Mouse (Mus musculus) 3T3-L1 (cell line): Measurements from ENCODE around the gene Dhx30.
A peak's percentile ranks its signal among the peaks of the same experiment; 100 is the strongest.
"Not testable (repeated sequence)": the region's sequence is repeated elsewhere in the genome, so short reads cannot be mapped to it uniquely, and the experiment has no call there.

Experiments used
- DNase-seq: peaks from one replicate; pipeline ENCODE4 v3.0.0-alpha.2; 2015; ENCODE audit warnings: low read depth, low spot score

Gene Dhx30

GRCm38 (mm10) chr9:110117779-110118139 is at the start of gene Dhx30:
TSS of gene Dhx30 (minus strand) at chr9:110117830.
- DNase-seq = no peak

GRCm38 (mm10) chr9:110163071-110163470 is 45.4 kb upstream of the Dhx30 start:
- no peak for DNase-seq

GRCm38 (mm10) chr9:110162441-110162840 is 44.8 kb upstream of the Dhx30 start:
- peak; percentile 96 for DNase-seq

- not testable (repeated sequence) for DNase-seq
These were observed 42.9 kb upstream of the Dhx30 start for GRCm38 (mm10) chr9:110160486-110160885.

- no peak for DNase-seq
These were observed 41.4 kb upstream of the Dhx30 start for GRCm38 (mm10) chr9:110159036-110159435.

GRCm38 (mm10) chr9:110148598-110148997 is 31.0 kb upstream of the Dhx30 start:
- no peak for DNase-seq

GRCm38 (mm10) chr9:110142097-110142496 is 24.5 kb upstream of the Dhx30 start:
- DNase-seq = no peak

GRCm38 (mm10) chr9:110139119-110139518 is 21.5 kb upstream of the Dhx30 start:
- peak; percentile 12 for DNase-seq

GRCm38 (mm10) chr9:110134176-110134575 is 16.5 kb upstream of the Dhx30 start:
- DNase-seq = peak; percentile 29

GRCm38 (mm10) chr9:110132921-110133320 is 15.3 kb upstream of the Dhx30 start:
- DNase-seq = no peak

- peak; percentile 45 for DNase-seq
These were observed 14.6 kb upstream of the Dhx30 start for GRCm38 (mm10) chr9:110132201-110132605.

- DNase-seq = peak; percentile 98
These were observed 14.0 kb upstream of the Dhx30 start for GRCm38 (mm10) chr9:110131525-110132197.

GRCm38 (mm10) chr9:110130896-110131524 is 13.4 kb upstream of the Dhx30 start:
- peak; percentile 34 for DNase-seq

GRCm38 (mm10) chr9:110124008-110124540 is 6.4 kb upstream of the Dhx30 start:
- peak; percentile 9 for DNase-seq

- no peak for DNase-seq
These were observed 5.7 kb upstream of the Dhx30 start for GRCm38 (mm10) chr9:110123322-110123721.

- DNase-seq = no peak
These were observed 3.8 kb upstream of the Dhx30 start for GRCm38 (mm10) chr9:110121424-110121823.

GRCm38 (mm10) chr9:110118249-110118648 is 619 bp upstream of the Dhx30 start:
- DNase-seq = no peak

GRCm38 (mm10) chr9:110116977-110117778 is 452 bp downstream of the Dhx30 start, which contains the start of gene Smarcc1:
TSS of gene Smarcc1 (plus strand) at chr9:110117708.
- DNase-seq = peak; percentile 85

GRCm38 (mm10) chr9:110116353-110116976 is 1.2 kb downstream of the Dhx30 start:
- peak; percentile 49 for DNase-seq

- peak; percentile 89 for DNase-seq
These were observed 16.7 kb downstream of the Dhx30 start for GRCm38 (mm10) chr9:110100627-110101600.
